Mouse (Mus musculus) lung, adult 2 months (tissue): ENCODE measurements at regions not wholly inside any gene's neighbourhood (a gene's known extent, or its start where the extent isn't known, plus 50 kb on each side); places are given as distances from the start of the nearest gene placed in this dataset.

Experiments used
- DNase-seq: peaks from one replicate; pipeline ENCODE4 v3.0.0; 2022
- H3K4me1 ChIP-seq: fragments of 200-500 bp; 2 replicates; pipeline ENCODE4 v1.6.1; 2011; ENCODE audit warnings: low read length; ENCODE audit not compliant: control insufficient read depth, insufficient read depth
- H3K4me3 ChIP-seq: fragments of 200-500 bp; replicated peaks from 2 replicates; pipeline ENCODE3; 2011; ENCODE audit warnings: low read depth, mild to moderate bottlenecking, control low read depth, low read length; ENCODE audit errors: extremely low read depth
- CTCF ChIP-seq: fragments of 200-500 bp; IDR thresholded peaks from 2 replicates; pipeline ENCODE4 v1.5.1; 2011; ENCODE audit warnings: mild to moderate bottlenecking, low read length, control low read depth; ENCODE audit not compliant: insufficient read depth
- POLR2A ChIP-seq: fragments of 200-500 bp; IDR thresholded peaks from 2 replicates; pipeline ENCODE4 v1.6.1; 2011; ENCODE audit warnings: low read depth, mild to moderate bottlenecking, control low read depth, low read length, borderline replicate concordance; ENCODE audit errors: extremely low read depth
- WGBS: fragments of 180-500 bp; shearing (Covaris S2); methylation state at CpG from one replicate; pipeline ENCODE4 v1.1.7; 2018; 5-methylcytosine and 5-hydroxymethylcytosine counted together

DNA sequence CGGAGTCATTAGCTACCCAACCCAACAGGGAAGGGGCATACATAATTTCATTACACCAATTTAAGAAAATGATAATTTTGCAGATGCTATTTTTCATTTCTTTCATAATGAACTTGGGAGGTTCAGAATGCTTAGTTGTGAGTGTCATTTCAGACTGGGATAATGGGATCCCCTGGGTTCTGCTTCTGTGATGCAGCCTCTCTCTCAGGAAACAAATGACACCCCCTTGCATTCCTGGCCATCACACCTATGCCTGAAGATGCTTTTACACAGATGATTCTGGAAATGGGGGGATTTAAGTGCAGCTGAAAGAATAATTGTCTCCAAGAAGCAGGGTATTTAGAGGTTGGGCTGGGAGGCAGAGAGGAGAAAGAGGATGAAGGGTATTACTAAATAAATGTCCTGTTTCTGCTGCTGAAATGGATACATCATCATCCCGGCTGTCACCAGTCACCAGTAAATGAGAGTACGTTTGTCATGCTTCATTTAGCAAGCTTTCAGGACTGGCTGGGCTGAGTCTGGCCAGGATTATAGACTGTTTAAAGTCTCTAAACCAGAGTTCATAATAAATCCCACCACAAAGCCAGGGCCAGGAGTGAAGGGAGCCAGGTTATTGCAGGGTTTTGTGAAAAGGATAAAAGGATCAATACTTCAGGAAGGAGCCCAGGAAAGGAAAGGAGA, 527.5 kb upstream of the Sptlc3 start:
- TF ChIP-seq POLR2A: no peak
- TF ChIP-seq CTCF: no peak
- Histone ChIP-seq H3K4me1 (no peaks in the 10 kb centered on the region), H3K4me3 (no peak overlapping the region)
- WGBS: 71% methylated on average over 3 of the region's 3 CpGs
- DNase-seq: no peak

DNA sequence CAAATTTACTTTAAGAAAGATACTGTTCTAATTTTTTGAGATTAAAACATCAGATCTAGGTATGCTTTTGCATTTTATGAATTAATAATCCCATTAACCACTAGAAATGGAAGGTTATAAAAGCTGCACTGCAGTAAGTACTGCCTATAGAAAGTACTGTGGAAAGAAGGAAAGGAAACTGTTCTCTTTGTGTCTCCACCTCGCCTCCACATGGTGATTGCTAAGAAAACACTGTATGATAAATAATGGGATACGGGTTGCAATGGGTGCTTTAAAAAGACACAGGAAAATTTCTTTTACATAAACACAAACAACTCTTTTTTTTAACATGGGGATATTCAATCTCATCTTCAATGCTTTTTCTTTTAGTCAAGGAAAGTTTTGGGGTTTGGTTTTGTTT, 519.2 kb upstream of the Sptlc3 start:
- Histone ChIP-seq H3K4me3 (no peak overlapping the region), H3K4me1 (no peaks in the 10 kb centered on the region)
- 28% methylated on average over 2 of the region's 2 CpGs for WGBS
- TF ChIP-seq POLR2A (no peak), CTCF (no peak)
- DNase-seq: no peak

DNA sequence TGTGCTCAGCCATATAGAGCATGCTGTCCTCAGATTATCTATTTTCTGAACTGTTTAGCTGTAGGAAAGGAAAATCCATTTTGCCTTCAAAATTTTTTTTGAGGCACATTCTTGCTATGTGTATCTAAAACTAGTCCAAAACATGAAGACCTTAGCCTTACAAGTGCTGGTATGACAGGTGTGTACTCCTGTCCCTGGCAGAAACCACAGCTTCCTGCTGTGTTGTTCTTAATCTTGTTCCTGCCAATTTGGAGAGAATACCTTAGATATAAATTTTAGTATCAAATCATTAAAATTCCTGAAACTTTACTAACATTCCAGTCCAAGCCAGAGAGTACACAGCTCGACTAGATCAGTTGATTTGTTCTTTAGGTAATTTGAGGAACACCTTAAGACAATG, 503.7 kb upstream of the Sptlc3 start:
- 26% methylated on average over 1 of the region's 1 CpGs for WGBS
- DNase-seq: no peak
- no peak for TF ChIP-seq CTCF
- TF ChIP-seq POLR2A: no peak
- no peak overlapping the region for H3K4me3 ChIP-seq
- H3K4me1 ChIP-seq: no peaks in the 10 kb centered on the region

DNA sequence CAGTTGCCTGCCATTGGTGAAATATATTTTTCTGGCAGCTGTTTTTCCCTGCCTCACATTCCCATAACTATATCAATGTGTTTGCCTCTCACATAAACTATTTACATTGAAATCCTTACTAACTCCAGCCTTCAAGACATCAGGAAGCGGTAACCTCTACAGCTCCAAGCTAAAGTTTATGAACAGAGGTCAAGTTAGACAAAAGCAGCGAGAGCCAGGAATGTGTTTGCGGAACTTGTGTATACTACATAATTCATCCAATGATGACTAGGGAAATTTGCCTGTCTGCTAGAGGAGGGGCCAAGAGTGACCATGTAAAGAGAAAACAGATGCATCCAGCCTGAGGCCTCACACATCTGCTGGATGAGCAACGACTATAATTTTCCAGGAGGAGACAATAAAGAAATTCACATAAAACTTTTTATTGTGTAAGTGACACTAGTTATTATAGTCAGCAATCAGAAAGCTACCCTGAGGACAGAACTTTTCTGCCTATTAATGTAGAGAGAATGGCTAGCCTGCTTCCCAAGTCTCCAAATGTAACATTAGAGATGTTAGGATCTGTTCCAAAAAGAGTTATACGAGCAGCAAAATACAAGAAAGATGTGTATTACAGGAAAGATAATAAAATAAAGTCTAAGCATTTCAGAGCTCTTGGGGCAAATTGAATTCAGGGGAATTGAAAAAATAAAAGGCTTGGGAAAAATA, 461.5 kb upstream of the Sptlc3 start:
- WGBS: 52% methylated on average over 5 of the region's 5 CpGs
- Histone ChIP-seq H3K4me3 (no peak overlapping the region), H3K4me1 (no peaks in the 10 kb centered on the region)
- TF ChIP-seq CTCF (no peak), POLR2A (no peak)
- DNase-seq: no peak

DNA sequence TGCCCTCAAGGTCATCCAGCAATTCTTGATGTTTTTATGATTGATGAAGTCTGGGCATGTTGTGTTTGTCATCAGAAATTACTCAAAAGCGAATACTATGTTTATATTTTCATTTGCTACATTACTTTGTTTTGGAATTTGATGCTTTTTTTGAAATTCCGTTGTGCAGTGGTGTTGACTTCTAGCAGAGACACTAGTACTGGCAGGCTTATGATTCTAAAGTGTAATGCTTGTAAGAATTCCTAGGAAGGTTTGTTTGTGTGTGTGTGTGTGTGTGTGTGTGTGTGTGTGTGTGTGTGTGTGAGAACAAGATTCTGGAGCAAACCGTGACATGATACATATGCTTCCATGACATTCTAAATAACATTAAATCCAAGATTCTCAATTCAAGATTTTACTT, 458.9 kb upstream of the Sptlc3 start:
- Histone ChIP-seq H3K4me1 (no peaks in the 10 kb centered on the region), H3K4me3 (no peak overlapping the region)
- 65% methylated on average over 3 of the region's 3 CpGs for WGBS
- no peak for DNase-seq
- TF ChIP-seq POLR2A: no peak

DNA sequence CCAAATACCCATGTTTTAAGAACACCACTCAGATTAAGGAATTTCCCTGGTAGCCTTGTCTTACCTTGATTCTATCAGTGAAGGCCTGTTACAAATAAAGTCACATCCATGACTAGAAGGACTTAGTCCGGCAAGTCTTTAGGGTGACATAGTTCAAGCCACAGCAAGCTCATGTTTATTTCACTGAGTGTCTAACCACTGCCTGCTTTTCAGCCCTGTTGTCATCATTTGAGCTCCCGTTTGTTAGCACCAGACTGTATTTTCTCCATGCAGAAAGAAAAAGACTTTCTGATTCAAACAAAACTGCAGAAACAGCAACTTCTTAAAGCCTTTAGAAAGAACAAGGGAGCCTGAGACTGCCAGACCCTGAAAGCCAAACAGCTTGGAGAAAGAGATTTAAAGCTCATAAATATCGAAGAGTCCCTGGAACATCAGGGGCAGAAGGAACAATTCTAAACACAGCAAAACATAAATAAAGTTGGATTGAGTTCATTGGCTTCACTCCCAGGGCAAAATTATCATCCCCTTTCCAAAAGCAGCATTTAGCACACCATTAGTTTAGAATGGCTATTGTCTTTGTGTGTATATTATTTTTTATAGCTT, 451.9 kb upstream of the Sptlc3 start:
- WGBS: 50% methylated on average over 3 of the region's 3 CpGs
- TF ChIP-seq CTCF (no peak), POLR2A (no peak)
- no peak for DNase-seq
- no peaks in the 10 kb centered on the region; the same call in 1 of the 2 replicates for H3K4me1 ChIP-seq
- H3K4me3 ChIP-seq: no peak overlapping the region

DNA sequence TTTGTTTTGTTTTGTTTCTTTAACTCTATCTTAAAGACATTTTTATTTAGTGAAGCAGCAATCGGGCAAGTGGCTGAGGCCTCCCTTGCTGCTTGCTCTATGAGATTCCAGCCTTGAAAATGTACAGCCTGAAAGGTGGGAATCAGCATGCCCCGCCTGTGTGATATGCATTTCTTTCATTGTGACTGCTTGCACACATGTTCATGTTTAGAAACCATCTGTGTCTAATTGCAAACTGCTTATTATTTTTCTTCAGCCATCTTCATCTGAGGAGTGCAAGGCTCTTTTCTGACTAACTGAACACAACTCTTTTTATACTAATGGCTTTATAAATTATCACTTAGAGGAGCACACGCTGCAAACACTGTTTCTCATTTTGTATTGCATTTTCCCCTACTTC, 449.0 kb upstream of the Sptlc3 start:
- Histone ChIP-seq H3K4me3 (no peak overlapping the region), H3K4me1 (no peaks in the 10 kb centered on the region; the same call in 1 of the 2 replicates)
- WGBS: 87% methylated on average over 3 of the region's 3 CpGs
- no peak for TF ChIP-seq POLR2A
- TF ChIP-seq CTCF: no peak
- DNase-seq: no peak

DNA sequence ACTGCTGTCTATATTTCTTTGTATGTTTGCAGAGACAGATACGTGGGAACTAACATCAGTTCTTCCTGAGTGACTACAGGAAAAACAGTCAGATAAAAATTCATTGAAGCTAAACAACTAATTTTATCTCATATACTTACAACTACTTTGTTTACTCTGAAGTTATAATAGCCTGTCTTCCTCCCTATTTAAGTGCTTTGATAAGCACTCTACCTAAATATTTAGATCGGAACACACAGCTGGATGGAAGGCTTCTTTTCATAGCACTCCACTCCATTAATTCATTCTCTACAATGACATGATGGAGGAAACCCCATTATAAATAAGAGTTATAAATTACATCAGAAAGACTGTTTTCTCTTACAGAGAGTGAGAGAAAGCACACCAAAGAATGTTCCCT, 438.5 kb upstream of the Sptlc3 start:
- TF ChIP-seq POLR2A (no peak), CTCF (no peak)
- 40% methylated on average over 2 of the region's 2 CpGs for WGBS
- Histone ChIP-seq H3K4me3 (no peak overlapping the region), H3K4me1 (no peaks in the 10 kb centered on the region)
- no peak for DNase-seq

DNA sequence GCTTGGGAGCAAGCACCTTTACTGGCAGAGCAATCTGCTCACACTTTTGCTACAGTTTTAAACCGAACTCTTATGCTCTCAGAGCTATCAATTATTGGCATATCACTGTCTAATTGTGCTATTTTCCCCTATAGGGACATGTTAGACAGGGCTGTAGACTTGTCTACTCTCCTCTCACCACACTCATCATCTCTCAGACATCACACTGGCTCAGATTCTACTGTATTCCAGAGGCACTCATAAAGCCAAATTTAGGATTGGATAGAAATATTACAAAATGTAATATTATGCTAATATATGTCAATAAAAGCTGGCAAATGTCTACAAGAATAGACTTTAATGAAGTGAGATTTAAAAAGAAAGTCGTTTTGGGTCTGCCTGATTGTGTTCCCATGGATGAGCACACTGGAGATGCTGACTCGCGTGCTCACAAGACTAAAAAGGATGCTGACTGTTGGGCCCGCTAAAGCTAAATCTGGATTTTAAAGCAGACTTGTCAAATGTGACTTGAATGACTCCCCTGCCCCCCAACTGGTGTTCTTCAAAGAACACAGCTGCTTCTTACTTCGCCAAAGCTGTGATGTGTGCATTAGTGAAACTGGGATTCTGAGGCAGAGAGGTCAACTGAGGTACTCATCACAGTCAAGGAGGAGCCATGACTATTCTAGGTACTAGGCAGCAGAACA, 424.3 kb upstream of the Sptlc3 start:
- TF ChIP-seq POLR2A (no peak), CTCF (no peak)
- H3K4me3 ChIP-seq: no peak overlapping the region
- 64% methylated on average over 6 of the region's 6 CpGs for WGBS
- H3K4me1 ChIP-seq: no peaks in the 10 kb centered on the region
- DNase-seq: no peak
